Mouse (Mus musculus) forebrain, embryonic 13.5 days (tissue): Measurements from ENCODE around the gene Syt11. TPM values are rescaled to one million over a fixed set of nuclear protein-coding genes. Genes with fewer than 3 reads are reported as not detected.
"Not testable (repeated sequence)": the region's sequence is repeated elsewhere in the genome, so short reads cannot be mapped to it uniquely, and the experiment has no call there.

Source experiments
- ATAC-seq: fragments of 200-750 bp; cut with Nextera tagmentation; 2 replicates; pipeline ENCODE4 v1.8.0; 2017
- H3K27ac ChIP-seq: fragments of 300-500 bp; sonication (generic); 2 replicates; pipeline ENCODE4 v1.5.1; 2015; ENCODE audit warnings: inconsistent platforms, mild to moderate bottlenecking, moderate library complexity
- H3K27me3 ChIP-seq: fragments of 300-500 bp; sonication (generic); 2 replicates; pipeline ENCODE4 v1.6.1; 2015; ENCODE audit warnings: mild to moderate bottlenecking, inconsistent platforms
- H3K36me3 ChIP-seq: fragments of 300-500 bp; sonication (generic); 2 replicates; pipeline ENCODE4 v1.6.1; 2015; ENCODE audit warnings: mild to moderate bottlenecking, inconsistent platforms; ENCODE audit not compliant: poor library complexity, severe bottlenecking
- H3K4me1 ChIP-seq: fragments of 300-500 bp; sonication (generic); 2 replicates; pipeline ENCODE4 v1.6.1; 2015; ENCODE audit warnings: inconsistent platforms
- H3K4me2 ChIP-seq: fragments of 300-500 bp; sonication (generic); 2 replicates; pipeline ENCODE4 v1.6.1; 2015; ENCODE audit warnings: inconsistent platforms, mild to moderate bottlenecking, moderate library complexity
- H3K4me3 ChIP-seq: fragments of 300-500 bp; sonication (generic); 2 replicates; pipeline ENCODE4 v1.5.1; 2015; ENCODE audit warnings: mild to moderate bottlenecking, inconsistent platforms
- H3K9ac ChIP-seq: fragments of 300-500 bp; sonication (generic); 2 replicates; pipeline ENCODE4 v1.6.1; 2015; ENCODE audit warnings: mild to moderate bottlenecking, inconsistent platforms
- H3K9me3 ChIP-seq: fragments of 300-500 bp; sonication (generic); replicated peaks from 2 replicates; pipeline ENCODE4 v1.6.1; 2016; ENCODE audit warnings: inconsistent platforms
- WGBS: fragments of 180-500 bp; shearing (Covaris S2); methylation state at CpG from one replicate; pipeline ENCODE4 v1.1.7; 2015; 5-methylcytosine and 5-hydroxymethylcytosine counted together
- polyA plus RNA-seq: library from polyadenylated mRNA; unstranded; fragments of >200 nt; fragmentation: Nextera tagmentation; extraction: Ambion mirVana; gene quantifications from 2 replicates; pipeline ENCODE4 v1.2.1, GENCODE M21; 2015

The Syt11 gene
- polyA plus RNA-seq: 218 and 237 TPM in 2 replicates

DNA sequence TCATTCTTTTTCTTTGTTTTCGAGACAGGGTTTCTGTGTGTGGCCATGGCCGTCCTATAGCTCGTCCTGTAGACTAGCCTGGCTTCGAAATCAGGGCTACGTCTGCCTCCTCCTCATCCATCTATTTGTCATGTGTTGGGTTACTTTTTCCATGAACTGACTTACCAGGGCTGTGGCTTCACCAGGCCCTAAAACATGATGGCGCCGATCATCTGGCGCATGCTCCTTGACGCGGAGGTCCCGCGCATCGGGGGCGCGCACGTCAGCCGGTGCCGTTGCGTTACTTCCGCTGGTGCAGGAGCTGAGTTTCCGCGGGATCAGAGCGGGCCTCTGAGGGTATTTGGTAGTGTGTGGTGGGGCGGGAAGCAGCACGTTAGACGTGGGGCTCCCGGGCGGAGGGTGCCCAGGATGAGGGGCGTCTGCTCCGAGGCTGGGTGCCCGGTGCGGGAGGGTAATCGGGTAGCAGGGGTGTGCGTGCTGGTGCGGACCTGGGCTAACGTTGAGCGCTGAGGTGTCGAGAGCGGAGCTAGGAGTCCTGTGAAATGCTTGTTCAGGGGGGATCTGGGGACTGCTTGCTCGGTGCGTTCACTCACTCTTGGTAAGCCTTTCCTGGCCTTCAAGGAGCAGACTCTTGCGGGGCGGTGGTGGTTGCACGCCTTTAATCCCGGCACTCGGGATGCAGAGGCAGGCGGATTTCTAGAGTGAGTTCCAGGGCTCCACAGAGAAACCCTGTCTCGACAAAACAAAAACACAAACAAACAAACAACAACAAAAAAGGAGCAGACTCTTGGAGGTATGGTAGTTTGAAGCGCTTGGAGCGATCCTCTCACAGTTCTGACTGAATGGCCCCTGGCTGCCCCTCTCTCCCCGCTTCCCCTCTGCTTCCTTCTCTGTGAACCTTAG, at the start of gene Syt11:
Gene Syt11 (minus strand): TSS at position 226 of the 903 bp plus-strand sequence.
- H3K4me1 ChIP-seq, H3K27me3 ChIP-seq, H3K9me3 ChIP-seq, H3K36me3 ChIP-seq: not testable (repeated sequence)
- ATAC-seq: peak; percentile 48
- Histone ChIP-seq H3K4me3 (peak within 1 kb of the TSS; percentile 40), H3K27ac (peak within 1 kb of the TSS; percentile 85), H3K4me2 (peak within 1 kb of the TSS; percentile 54), H3K9ac (peak within 1 kb of the TSS; percentile 60)
- WGBS: 4% methylated on average over 42 of the region's 51 CpGs

DNA sequence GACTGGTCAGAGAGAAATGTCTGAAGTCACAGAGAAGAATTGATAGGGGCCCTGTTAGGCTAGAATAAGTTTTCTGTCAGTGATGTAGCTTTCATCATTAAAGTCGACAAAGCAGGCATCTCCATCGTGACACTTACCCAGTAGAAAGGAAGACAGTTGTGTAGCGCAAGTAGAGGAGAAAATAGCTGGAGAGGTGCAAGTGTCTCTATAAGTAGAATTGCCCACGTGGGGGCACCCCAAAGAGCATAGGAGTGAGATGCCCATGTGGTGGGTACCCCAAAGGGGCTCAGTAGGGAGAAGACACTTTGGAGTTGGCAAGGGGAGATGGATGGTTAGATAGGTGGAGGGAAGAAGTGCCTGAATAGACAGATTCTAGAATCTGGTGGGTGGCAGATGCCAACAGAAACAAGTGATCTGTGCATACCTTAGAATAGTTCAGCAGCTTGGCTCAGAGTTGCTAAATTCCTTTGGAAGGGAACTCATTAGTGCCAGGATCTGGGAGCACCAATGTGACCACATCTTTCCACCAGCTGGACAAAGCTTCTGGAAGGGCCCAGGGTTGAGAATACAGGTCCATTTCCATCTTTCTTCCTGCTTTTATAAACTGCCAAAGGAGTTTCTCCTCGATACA, 29.1 kb upstream of the Syt11 start:
- no peak overlapping the region for H3K27ac ChIP-seq
- no peaks in the 10 kb centered on the region for H3K4me1 ChIP-seq
- H3K9ac ChIP-seq: no peak overlapping the region
- H3K9me3 ChIP-seq: no peaks in the 10 kb centered on the region
- no peak overlapping the region for H3K4me2 ChIP-seq
- peaks cover 29% of the 10 kb centered on the region for H3K36me3 ChIP-seq
- H3K4me3 ChIP-seq: no peak overlapping the region
- no peak for ATAC-seq
- no peaks in the 10 kb centered on the region for H3K27me3 ChIP-seq
- WGBS: 92% methylated on average over 5 of the region's 5 CpGs

DNA sequence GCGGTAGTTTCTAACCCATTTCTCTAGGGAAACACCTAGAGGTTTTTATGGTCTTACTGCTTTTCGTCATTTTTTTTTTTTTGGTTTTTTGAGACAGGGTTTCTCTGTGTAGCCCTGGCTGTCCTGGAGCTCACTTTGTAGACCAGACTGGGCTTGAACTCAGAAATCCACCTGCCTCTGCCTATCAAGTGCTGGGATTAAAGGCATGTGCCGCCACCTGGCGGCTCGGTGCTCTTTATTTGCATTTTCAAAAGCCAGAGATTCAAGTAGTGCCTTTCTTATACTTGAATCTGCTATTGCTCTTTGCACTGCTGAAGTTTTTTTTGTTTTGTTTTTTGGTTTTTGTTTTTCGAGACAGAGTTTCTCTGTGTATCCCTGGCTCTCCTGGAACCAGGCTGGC, 22.5 kb upstream of the Syt11 start:
- not testable (repeated sequence) for H3K27ac ChIP-seq, H3K9ac ChIP-seq, H3K36me3 ChIP-seq, H3K4me2 ChIP-seq, H3K4me1 ChIP-seq, H3K27me3 ChIP-seq, ATAC-seq, H3K9me3 ChIP-seq, H3K4me3 ChIP-seq
- WGBS: 85% methylated on average over 6 of the region's 6 CpGs

DNA sequence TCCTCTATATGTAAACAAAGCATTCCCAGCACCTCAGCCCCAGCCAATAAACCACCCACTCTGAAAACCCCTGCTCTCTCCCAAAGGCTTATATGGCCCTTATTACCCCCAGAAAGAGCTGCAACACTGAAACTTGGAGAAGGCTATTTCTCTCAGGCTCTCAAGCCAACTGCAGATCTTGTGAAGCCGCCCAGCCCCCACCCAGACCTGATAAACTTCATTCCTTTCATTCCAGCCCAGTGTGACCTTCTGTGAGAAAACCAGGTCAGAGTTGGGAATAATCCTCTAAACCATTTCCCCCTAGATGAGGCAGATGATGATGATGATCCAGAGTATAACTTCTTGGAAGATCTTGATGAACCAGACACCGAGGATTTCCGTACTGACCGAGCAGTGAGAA, 13.1 kb upstream of the Syt11 start:
- H3K4me1 ChIP-seq, H3K27me3 ChIP-seq, H3K4me2 ChIP-seq, H3K27ac ChIP-seq, H3K9ac ChIP-seq, ATAC-seq, H3K9me3 ChIP-seq, H3K4me3 ChIP-seq: not testable (repeated sequence)
- no CpG with 5 or more reads among the region's 4 CpGs for WGBS
- peaks cover 14% of the 10 kb centered on the region for H3K36me3 ChIP-seq

DNA sequence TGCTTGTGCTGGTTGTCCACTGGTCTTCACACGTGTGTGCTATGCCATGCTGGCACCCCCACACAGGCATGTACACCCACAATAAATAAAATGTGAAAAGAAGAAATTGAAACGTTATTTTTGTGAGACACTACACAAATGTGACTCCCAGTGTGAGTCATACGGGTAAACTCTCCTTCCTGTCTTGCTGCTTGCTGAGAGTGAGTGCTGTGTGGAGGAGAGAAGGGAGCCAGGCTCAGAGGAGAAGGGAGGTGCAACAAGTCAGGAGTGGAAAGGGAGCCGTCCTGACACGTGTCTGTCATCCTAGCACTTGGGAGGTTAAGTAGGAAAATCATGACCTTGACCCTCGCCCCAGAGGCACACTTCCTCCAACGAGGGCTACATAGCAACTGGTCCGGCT, 11.8 kb upstream of the Syt11 start:
- H3K27ac ChIP-seq, ATAC-seq, H3K9me3 ChIP-seq, H3K4me1 ChIP-seq, H3K9ac ChIP-seq, H3K27me3 ChIP-seq, H3K4me3 ChIP-seq, H3K4me2 ChIP-seq: not testable (repeated sequence)
- no CpG with 5 or more reads among the region's 8 CpGs for WGBS
- peaks cover 14% of the 10 kb centered on the region for H3K36me3 ChIP-seq

DNA sequence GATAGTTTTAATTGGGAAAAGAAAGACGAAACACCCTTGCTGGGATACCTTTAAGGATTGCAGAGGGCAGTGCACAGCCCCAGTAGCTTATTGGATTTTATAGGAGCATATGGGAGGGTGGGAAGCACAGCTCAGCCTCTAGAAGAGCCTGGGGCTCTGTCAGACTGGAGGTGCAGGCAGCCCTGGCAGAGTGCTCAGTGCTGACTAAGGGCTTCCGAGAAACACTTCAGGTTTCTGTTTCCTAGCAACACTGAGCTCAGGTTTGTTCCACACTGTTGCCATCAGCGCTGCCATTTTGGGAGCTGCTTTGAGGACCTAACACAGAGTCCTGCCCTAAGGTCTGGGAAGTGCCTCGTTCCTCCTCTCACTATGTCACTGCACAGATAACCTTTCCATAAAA, 11.4 kb upstream of the Syt11 start:
- H3K36me3 ChIP-seq: peaks cover 14% of the 10 kb centered on the region
- H3K9me3 ChIP-seq, H3K9ac ChIP-seq, ATAC-seq, H3K4me2 ChIP-seq, H3K4me1 ChIP-seq, H3K4me3 ChIP-seq, H3K27ac ChIP-seq, H3K27me3 ChIP-seq: not testable (repeated sequence)
- WGBS: 97% methylated on average over 1 of the region's 4 CpGs

DNA sequence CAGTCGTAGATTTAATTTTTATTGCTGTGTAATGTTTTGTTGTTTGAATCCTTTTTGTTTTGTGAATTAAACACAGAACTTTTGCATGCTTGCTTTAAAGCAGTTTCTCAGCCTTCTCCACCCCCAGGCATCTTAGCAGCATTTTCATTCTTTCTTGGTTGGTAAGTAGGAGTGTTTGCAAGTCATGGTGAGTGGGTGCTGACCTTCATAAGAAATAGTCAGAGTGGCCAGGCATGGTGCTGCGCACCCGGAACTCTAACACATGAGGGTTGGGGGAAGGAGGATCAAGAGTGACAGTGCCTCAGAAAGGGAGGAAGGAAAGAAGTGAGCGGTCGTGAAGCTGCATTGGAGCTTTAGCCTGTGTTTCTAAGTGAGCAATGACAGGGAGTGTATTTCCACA, 9.9 kb upstream of the Syt11 start:
- Histone ChIP-seq H3K4me1 (no peaks in the 10 kb centered on the region), H3K4me2 (no peak overlapping the region), H3K27me3 (no peaks in the 10 kb centered on the region), H3K4me3 (no peak overlapping the region), H3K9me3 (no peaks in the 10 kb centered on the region), H3K36me3 (peaks cover 14% of the 10 kb centered on the region), H3K27ac (no peak overlapping the region), H3K9ac (no peak overlapping the region)
- ATAC-seq: no peak
- WGBS: 90% methylated on average over 5 of the region's 5 CpGs

DNA sequence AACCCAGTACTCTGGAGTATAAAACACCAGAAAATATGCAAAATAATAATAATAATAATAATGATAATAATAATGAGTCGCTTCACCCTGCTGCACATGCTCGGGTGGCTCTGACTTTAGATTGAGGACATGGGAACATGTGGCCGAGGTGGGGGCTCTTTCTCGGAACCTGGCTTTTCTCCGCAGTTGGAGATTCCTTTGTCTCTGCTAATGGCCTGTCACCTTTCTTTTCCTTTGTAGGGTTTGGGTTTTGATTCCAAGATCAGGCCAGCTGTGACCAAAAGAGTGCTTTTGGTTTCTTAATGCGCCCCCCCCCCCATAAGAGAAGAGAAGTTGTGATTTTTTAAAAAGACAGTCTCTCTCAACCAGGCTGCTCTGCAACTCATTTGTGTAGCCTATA, 1.8 kb downstream of the Syt11 start:
- not testable (repeated sequence) for H3K4me2 ChIP-seq, H3K4me1 ChIP-seq, H3K27me3 ChIP-seq, H3K9me3 ChIP-seq, H3K27ac ChIP-seq, H3K9ac ChIP-seq, H3K36me3 ChIP-seq, ATAC-seq, H3K4me3 ChIP-seq
- 81% methylated on average over 6 of the region's 6 CpGs for WGBS

DNA sequence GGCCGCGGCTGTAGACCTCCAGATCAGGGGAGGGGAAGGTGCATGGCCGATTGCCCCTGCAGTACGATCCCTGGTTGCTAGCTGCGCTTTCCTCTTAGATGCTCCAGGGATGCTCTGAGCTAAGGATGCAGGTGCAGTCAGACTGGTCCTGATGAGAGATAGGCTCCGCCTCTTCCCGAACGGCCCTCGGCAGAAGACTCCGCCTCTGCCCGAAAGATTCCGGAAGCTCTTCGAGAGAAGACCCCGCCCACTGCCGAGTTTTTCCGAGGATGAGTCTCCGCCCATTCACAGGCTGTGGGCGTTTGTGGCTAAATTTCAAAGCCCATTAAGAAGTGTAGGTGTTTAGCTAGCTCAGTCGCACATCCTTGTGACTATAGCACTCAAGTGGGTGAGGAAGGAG, 2.6 kb downstream of the Syt11 start:
- peak; percentile 84 for ATAC-seq
- H3K27me3 ChIP-seq, H3K36me3 ChIP-seq, H3K4me1 ChIP-seq, H3K9me3 ChIP-seq: not testable (repeated sequence)
- Histone ChIP-seq H3K27ac (peak overlapping the region; percentile 73), H3K4me3 (peak overlapping the region; percentile 55), H3K9ac (peak overlapping the region; percentile 57; the same call in 1 of the 2 replicates), H3K4me2 (peak overlapping the region; percentile 59)
- WGBS: 1% methylated on average over 19 of the region's 19 CpGs

DNA sequence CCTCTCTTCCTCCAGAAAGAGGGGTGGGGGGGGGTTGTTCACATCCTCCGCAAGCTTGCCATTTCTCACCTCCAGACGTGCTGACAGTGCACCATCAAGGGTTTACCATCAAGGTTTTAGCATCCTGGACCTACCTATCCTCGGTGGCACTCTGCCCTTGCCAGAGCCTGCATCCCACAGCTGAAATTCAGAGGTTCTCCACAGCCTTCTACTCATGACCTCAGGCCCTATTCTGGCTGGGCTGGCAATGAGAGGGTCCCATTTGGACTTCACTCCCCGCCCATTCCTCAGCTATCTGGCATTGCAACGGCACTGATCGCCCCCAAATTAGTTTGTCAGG, 3.1 kb downstream of the Syt11 start:
- H3K9me3 ChIP-seq, H3K4me1 ChIP-seq, H3K27me3 ChIP-seq, H3K36me3 ChIP-seq, ATAC-seq: not testable (repeated sequence)
- Histone ChIP-seq H3K27ac (peak overlapping the region; percentile 95), H3K4me2 (peak overlapping the region; percentile 59), H3K4me3 (peak overlapping the region; percentile 55), H3K9ac (peak overlapping the region; percentile 73)
- WGBS: 0% methylated on average over 3 of the region's 6 CpGs

DNA sequence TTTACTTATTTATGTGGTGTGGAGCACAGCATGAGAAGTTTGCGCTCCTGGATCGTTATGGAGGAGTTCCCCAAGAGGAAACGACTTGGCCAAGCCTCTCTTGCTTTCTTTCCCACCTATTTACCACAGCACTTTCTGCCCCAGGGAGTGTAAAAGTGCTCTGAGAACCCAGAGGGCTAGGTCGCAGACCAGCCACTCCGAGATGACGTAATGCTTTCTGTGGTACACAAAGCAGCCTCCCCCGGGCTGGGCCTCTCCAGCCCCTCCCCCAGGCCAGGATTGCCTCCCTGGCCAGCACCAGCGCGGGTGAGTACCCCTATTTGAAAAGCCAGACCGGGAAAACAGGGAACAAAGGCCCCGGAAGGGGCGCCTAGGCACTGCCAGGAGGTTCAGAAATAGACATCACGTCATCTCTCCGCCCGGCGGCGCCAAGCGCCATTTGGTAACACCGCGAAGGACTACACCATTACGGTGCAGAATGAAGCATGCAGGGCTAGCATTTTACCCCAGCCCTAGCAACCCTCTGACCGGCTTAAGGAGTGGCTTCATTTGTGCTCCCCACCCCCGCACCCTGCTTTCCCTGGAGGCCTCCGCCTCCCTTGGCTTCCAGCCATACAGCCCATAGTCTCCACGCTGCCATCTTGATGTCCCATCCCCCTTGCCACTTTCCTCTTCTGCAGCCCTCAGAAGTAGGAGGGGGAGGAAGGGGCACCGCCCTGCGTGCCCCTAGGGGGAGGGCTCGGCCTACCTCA, 3.6 kb downstream of the Syt11 start:
- not testable (repeated sequence) for H3K27me3 ChIP-seq, H3K36me3 ChIP-seq, H3K4me1 ChIP-seq, H3K9me3 ChIP-seq
- Histone ChIP-seq H3K4me3 (peak overlapping the region; percentile 55), H3K9ac (peak overlapping the region; percentile 73), H3K27ac (peak overlapping the region; percentile 95), H3K4me2 (peak overlapping the region; percentile 59)
- WGBS: 0% methylated on average over 12 of the region's 28 CpGs
- ATAC-seq: peak; percentile 88

DNA sequence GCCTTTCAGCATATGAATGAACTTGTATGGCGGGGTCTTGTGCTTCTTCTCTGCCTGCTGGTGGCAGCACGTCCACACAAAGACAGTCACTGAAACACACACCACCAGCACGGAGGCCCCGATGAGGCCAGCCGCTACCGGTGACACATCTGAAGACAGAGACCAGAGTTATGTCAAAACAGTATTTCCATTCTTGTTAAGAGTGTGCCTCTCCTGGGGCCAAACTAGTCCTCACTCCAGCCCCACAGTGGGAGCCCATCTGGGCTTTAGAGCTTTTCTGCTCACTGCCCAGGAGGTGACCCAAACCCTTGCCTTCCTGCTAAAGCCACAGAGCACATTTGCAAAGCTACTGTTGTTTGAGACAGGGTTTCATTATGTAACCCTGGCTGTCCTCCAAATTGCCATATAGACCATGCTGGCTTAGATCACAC, 12.5 kb downstream of the Syt11 start:
- no peak for ATAC-seq

More for the DNA sequence above, 12.5 kb downstream of the Syt11 start:
- Histone ChIP-seq H3K9ac (0 out of 2 replicates have a peak overlapping the region, but pooled peaks have one; percentile 6), H3K4me1 (peaks cover 45% of the 10 kb centered on the region), H3K36me3 (peaks cover 66% of the 10 kb centered on the region), H3K27ac (peak overlapping the region; percentile 37), H3K9me3 (no peaks in the 10 kb centered on the region), H3K27me3 (no peaks in the 10 kb centered on the region), H3K4me2 (peak overlapping the region; percentile 6; the same call in 1 of the 2 replicates), H3K4me3 (no peak overlapping the region)
- WGBS: 27% methylated on average over 6 of the region's 6 CpGs
